Mouse (Mus musculus) ES-Bruce4 (cell line): ENCODE results near the gene Unc50. TPM values are rescaled to one million over a fixed set of nuclear protein-coding genes. Genes with fewer than 3 reads are reported as not detected.

Experiments
- H3K27ac ChIP-seq: 2 replicates; pipeline ENCODE4 v1.5.1; 2012; ENCODE audit warnings: low read length, inconsistent platforms; ENCODE audit not compliant: insufficient read depth
- H3K27me3 ChIP-seq: 2 replicates; pipeline ENCODE4 v1.6.1; 2012; ENCODE audit warnings: mild to moderate bottlenecking, low read length, inconsistent platforms; ENCODE audit not compliant: control insufficient read depth, poor library complexity, insufficient read depth, severe bottlenecking
- H3K36me3 ChIP-seq: 2 replicates; pipeline ENCODE4 v1.6.1; 2012; ENCODE audit warnings: inconsistent platforms, mild to moderate bottlenecking, low read length, moderate library complexity; ENCODE audit not compliant: control insufficient read depth, poor library complexity, insufficient read depth, severe bottlenecking
- H3K4me1 ChIP-seq: one replicate; pipeline ENCODE4 v1.8.1; 2011; ENCODE audit warnings: low read length; ENCODE audit not compliant: control insufficient read depth, insufficient read depth
- H3K4me3 ChIP-seq: 2 replicates; pipeline ENCODE4 v1.5.1; 2011; ENCODE audit warnings: low read depth, mild to moderate bottlenecking, low read length
- H3K9ac ChIP-seq: 2 replicates; pipeline ENCODE4 v1.6.1; 2012; ENCODE audit warnings: low read depth, mild to moderate bottlenecking, inconsistent platforms; ENCODE audit not compliant: poor library complexity, severe bottlenecking
- H3K9me3 ChIP-seq: replicated peaks from 2 replicates; pipeline ENCODE4 v1.6.1; 2012; ENCODE audit warnings: mild to moderate bottlenecking, low read length, inconsistent platforms; ENCODE audit not compliant: control insufficient read depth, poor library complexity, insufficient read depth, severe bottlenecking
- CTCF ChIP-seq: IDR thresholded peaks from one replicate; pipeline ENCODE4 v1.8.1; 2011; ENCODE audit warnings: low read depth, low read length
- EP300 ChIP-seq: IDR thresholded peaks from 2 replicates; pipeline ENCODE4 v1.6.1; 2011; ENCODE audit warnings: low read depth, low read length; ENCODE audit not compliant: insufficient read depth
- POLR2A ChIP-seq: IDR thresholded peaks from one replicate; pipeline ENCODE4 v1.8.1; 2011; ENCODE audit warnings: low read length; ENCODE audit not compliant: insufficient read depth
- polyA plus RNA-seq: library from polyadenylated mRNA; stranded (reverse); fragments of >200 nt; gene quantifications from 2 replicates; pipeline ENCODE4 v1.2.4, GENCODE M21; 2011; ENCODE audit warnings: low read depth; ENCODE audit not compliant: missing spikeins, insufficient read depth, insufficient read length

The Unc50 gene
- polyA plus RNA-seq = 41.1 and 42.7 TPM in 2 replicates

- Histone ChIP-seq H3K27ac (no peak within 1 kb of the TSS), H3K4me1 (no peaks in the 10 kb centered on the region), H3K4me3 (peak within 1 kb of the TSS; percentile 80), H3K9ac (peak within 1 kb of the TSS; percentile 74), H3K36me3 (peaks cover 9% of the 10 kb centered on the region), H3K9me3 (no peaks in the 10 kb centered on the region), H3K27me3 (no peaks in the 10 kb centered on the region)
- no peak for TF ChIP-seq POLR2A
- TF ChIP-seq EP300 = no peak
- no peak for TF ChIP-seq CTCF
These were observed at the start of gene Unc50, which contains the start of gene Coa5 for GRCm38 (mm10) chr1:37429366-37430296. Gene Unc50, plus strand, starts transcription at chr1:37430139. Gene Coa5, minus strand, starts transcription at chr1:37430103.

GRCm38 (mm10) chr1:37380913-37381312, 49.0 kb upstream of the Unc50 start:
- Histone ChIP-seq H3K4me1 (no peaks in the 10 kb centered on the region), H3K9me3 (no peaks in the 10 kb centered on the region), H3K27me3 (no peaks in the 10 kb centered on the region), H3K36me3 (no peaks in the 10 kb centered on the region), H3K9ac (no peak overlapping the region), H3K4me3 (no peak overlapping the region), H3K27ac (no peak overlapping the region)
- TF ChIP-seq CTCF = no peak
- TF ChIP-seq POLR2A = no peak
- no peak for TF ChIP-seq EP300

DNA sequence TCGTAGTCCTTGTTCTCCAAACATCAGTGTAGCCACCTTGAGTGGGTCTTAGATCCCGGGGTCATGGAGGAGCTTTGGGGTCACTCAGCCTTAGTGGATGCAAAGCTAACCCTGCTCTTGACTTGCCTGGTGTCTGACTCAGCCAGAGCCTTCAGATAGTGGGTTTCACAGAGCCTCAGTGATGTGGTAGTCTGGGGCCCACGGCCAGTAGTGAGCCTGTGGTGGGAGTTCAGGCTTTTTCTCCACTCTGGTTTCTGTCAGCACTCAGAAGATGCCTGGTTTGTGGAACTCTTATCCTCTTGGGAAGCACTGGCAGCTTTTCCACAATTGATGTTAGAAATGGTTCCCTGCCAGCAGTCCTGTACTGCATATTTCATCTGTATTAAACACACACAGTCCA, 45.6 kb upstream of the Unc50 start:
- Histone ChIP-seq H3K4me1 (no peaks in the 10 kb centered on the region), H3K36me3 (no peaks in the 10 kb centered on the region), H3K9ac (no peak overlapping the region), H3K4me3 (no peak overlapping the region), H3K27ac (no peak overlapping the region), H3K27me3 (no peaks in the 10 kb centered on the region), H3K9me3 (no peaks in the 10 kb centered on the region)
- no peak for TF ChIP-seq CTCF
- no peak for TF ChIP-seq POLR2A
- no peak for TF ChIP-seq EP300

DNA sequence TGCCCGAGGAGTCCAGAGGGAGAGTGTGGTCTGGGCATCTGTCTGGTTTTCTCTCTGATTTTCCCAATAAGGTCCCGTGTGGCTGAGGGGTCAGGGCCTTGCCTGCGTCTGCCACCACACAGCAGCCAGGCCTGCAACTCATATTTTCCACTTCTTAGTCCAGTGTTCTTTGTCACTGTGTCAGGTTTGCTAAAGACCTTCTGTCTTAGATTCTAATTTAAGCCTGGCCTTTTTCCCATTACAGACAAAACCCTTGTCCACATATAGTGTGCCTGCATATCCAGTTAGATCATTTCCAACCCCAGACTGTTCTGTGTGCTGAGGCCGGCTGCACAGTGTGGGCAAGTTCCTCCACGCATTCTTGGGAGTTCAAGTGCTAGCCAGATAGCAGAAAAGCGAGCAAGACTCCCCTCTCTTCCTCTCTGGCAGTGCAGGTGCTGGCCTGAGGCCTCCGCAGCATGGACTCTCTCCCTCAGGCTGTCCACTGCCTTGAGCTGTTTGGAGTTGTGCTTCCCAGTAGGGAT, 43.4 kb upstream of the Unc50 start:
- Histone ChIP-seq H3K4me1 (no peaks in the 10 kb centered on the region), H3K9ac (no peak overlapping the region), H3K27me3 (no peaks in the 10 kb centered on the region), H3K36me3 (no peaks in the 10 kb centered on the region), H3K27ac (no peak overlapping the region), H3K4me3 (no peak overlapping the region), H3K9me3 (no peaks in the 10 kb centered on the region)
- TF ChIP-seq EP300 (no peak), POLR2A (no peak)

DNA sequence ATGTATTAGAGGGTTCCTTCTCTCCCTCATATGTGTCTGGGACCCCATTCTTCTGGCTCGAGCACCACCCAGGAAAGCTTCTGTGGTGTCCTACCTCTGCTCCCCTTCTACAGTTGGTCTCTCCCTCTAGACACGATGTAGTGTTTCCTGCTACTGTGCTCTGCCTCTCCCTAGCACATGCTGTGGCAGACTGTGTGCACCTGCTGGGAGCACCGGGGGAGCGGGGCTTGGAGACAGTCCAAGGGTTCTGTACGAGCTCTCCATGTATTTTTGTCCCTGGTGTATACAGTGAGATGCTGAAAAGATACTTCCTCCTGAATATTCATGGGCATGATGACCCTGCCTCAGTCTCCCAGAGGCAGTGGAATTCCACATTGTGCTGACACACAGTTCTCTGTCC, 36.8 kb upstream of the Unc50 start:
- no peak for TF ChIP-seq CTCF
- no peak for TF ChIP-seq POLR2A
- no peak for TF ChIP-seq EP300
- no peak overlapping the region for H3K4me3 ChIP-seq
- H3K9ac ChIP-seq = no peak overlapping the region
- H3K4me1 ChIP-seq = no peaks in the 10 kb centered on the region
- no peaks in the 10 kb centered on the region for H3K36me3 ChIP-seq
- H3K27me3 ChIP-seq = no peaks in the 10 kb centered on the region
- no peaks in the 10 kb centered on the region for H3K9me3 ChIP-seq
- no peak overlapping the region for H3K27ac ChIP-seq

DNA sequence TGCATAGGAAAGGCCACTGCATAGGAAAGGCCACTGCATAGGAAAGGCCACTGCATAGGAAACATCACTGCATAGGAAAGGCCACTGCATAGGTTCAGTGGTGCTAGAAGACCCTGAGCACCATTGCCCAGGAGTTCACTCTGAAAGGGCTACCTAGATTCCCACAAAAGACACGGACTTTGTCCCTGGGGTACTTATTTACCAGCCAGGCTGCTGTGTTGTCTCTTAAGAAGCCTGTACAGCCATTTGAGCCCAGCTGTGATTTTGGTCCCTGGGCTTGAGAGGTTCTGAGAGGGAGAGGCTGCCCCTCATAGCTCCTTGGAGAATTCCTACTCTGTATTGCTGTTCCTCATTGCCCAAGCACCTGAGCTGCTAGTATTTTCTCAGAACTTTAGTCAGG, 33.5 kb upstream of the Unc50 start:
- no peaks in the 10 kb centered on the region for H3K9me3 ChIP-seq
- no peak overlapping the region for H3K27ac ChIP-seq
- no peaks in the 10 kb centered on the region for H3K36me3 ChIP-seq
- no peak overlapping the region for H3K4me3 ChIP-seq
- peaks cover 2% of the 10 kb centered on the region for H3K4me1 ChIP-seq
- TF ChIP-seq CTCF = no peak
- no peak for TF ChIP-seq POLR2A
- no peak for TF ChIP-seq EP300
- no peak overlapping the region for H3K9ac ChIP-seq
- H3K27me3 ChIP-seq = no peaks in the 10 kb centered on the region
